8 mouse cellular contexts compared by ENCODE assay signal in genomic region chr7:68085870-68086341, GRCm38 (mm10).
DNase-seq lines count a peak whose midpoint lies in the region; ATAC-seq lines count a peak whose summit lies in the region.

No protein-coding gene starts in this region.

- no peaks in the 10 kb centered on the region for H3K9me3 ChIP-seq in megakaryocyte, embryonic 14.5 days
- H3K9me3 ChIP-seq in forebrain, embryonic 11.5 days (ENCODE audit: control insufficient read depth, low read length), result no peaks in the 10 kb centered on the region
- H3K9me3 ChIP-seq in hindbrain, embryonic 14.5 days (ENCODE audit: control insufficient read depth, low read length), result no peaks in the 10 kb centered on the region
- H3K9me3 ChIP-seq in liver, embryonic 15.5 days (replicated peaks), result no peaks in the 10 kb centered on the region

- H3K36me3 ChIP-seq in megakaryocyte, embryonic 14.5 days (replicated peaks; ENCODE audit: low read length), result peaks cover 27% of the 10 kb centered on the region
- H3K36me3 ChIP-seq in forebrain, embryonic 11.5 days (ENCODE audit: control insufficient read depth, insufficient read depth, low read length), result no peaks in the 10 kb centered on the region
- no peaks in the 10 kb centered on the region for H3K36me3 ChIP-seq in hindbrain, embryonic 14.5 days (replicated peaks; ENCODE audit: control insufficient read depth, insufficient read depth)
- no peaks in the 10 kb centered on the region for H3K36me3 ChIP-seq in liver, embryonic 15.5 days (replicated peaks)

- peak overlapping the region; percentile 19; the same call in 1 of the 2 replicates for H3K4me2 ChIP-seq in forebrain, embryonic 11.5 days (ENCODE audit: low read depth, low read length, severe bottlenecking)
- no peak overlapping the region for H3K4me2 ChIP-seq in hindbrain, embryonic 14.5 days (replicated peaks)
- peak overlapping the region; percentile 46 for H3K4me2 ChIP-seq in liver, embryonic 15.5 days

- H3K4me3 ChIP-seq in megakaryocyte, embryonic 14.5 days (replicated peaks), result peak overlapping the region; percentile 68
- H3K4me3 ChIP-seq in forebrain, embryonic 11.5 days (ENCODE audit: low read depth, low read length), result no peak overlapping the region
- H3K4me3 ChIP-seq in hindbrain, embryonic 14.5 days (replicated peaks; ENCODE audit: low read length), result no peak overlapping the region
- H3K4me3 ChIP-seq in liver, embryonic 15.5 days (replicated peaks), result no peak overlapping the region

- H3K27ac ChIP-seq in forebrain, embryonic 11.5 days (ENCODE audit: low read depth, low read length), result peak overlapping the region; percentile 90
- peak overlapping the region; percentile 86 for H3K27ac ChIP-seq in hindbrain, embryonic 14.5 days
- H3K27ac ChIP-seq in liver, embryonic 15.5 days (replicated peaks), result peak overlapping the region; percentile 67; the same call in 1 of the 2 replicates

- 24% methylated on average over 4 of the region's 4 CpGs for WGBS in forebrain, embryonic 11.5 days
- WGBS in hindbrain, embryonic 14.5 days, result 14% methylated on average over 4 of the region's 4 CpGs
- 40% methylated on average over 4 of the region's 4 CpGs for whole genome bisulfite sequencing in liver, embryonic 15.5 days (ENCODE audit: insufficient replicate concordance)

- H3K9ac ChIP-seq in forebrain, embryonic 11.5 days (ENCODE audit: low read length), result peak overlapping the region; percentile 9; the same call in 1 of the 2 replicates
- H3K9ac ChIP-seq in hindbrain, embryonic 14.5 days, result peak overlapping the region; percentile 20; the same call in 1 of the 2 replicates
- no peak overlapping the region for H3K9ac ChIP-seq in liver, embryonic 15.5 days

- DNase-seq in forebrain, embryonic 11.5 days (ENCODE audit: low spot score), result no peak
- DNase-seq in hindbrain, embryonic 14.5 days (ENCODE audit: low spot score), result no peak
- peak; percentile 59 for DNase-seq in retina, postnatal 1 day
- no peak for DNase-seq in layer of hippocampus, adult 11-12 months (ENCODE audit: low spot score)
- no peak for DNase-seq in thymus, postnatal 36 days

- ATAC-seq in megakaryocyte, adult 5-6 weeks (ENCODE audit: poor library complexity, severe bottlenecking), result no peak
- peak; percentile 43; the same call in 1 of the 2 replicates for ATAC-seq in forebrain, embryonic 11.5 days (replicated peaks; ENCODE audit: low FRiP score)
- ATAC-seq in hindbrain, embryonic 14.5 days (ENCODE audit: low FRiP score), result peak; percentile 38; the same call in 1 of the 2 replicates
- ATAC-seq in liver, embryonic 15.5 days (ENCODE audit: insufficient read depth), result peak; percentile 55

- no peaks in the 10 kb centered on the region for H3K27me3 ChIP-seq in megakaryocyte, embryonic 14.5 days (replicated peaks)
- no peaks in the 10 kb centered on the region for H3K27me3 ChIP-seq in forebrain, embryonic 11.5 days (ENCODE audit: control insufficient read depth, insufficient read depth, low read length)
- H3K27me3 ChIP-seq in hindbrain, embryonic 14.5 days (ENCODE audit: control insufficient read depth, insufficient read depth, low read length), result no peaks in the 10 kb centered on the region
- peaks cover 14% of the 10 kb centered on the region for H3K27me3 ChIP-seq in liver, embryonic 15.5 days

- H3K4me1 ChIP-seq in megakaryocyte, embryonic 14.5 days, result peaks cover 84% of the 10 kb centered on the region
- H3K4me1 ChIP-seq in forebrain, embryonic 11.5 days (replicated peaks; ENCODE audit: control insufficient read depth, insufficient read depth, low read length), result peaks cover 15% of the 10 kb centered on the region
- H3K4me1 ChIP-seq in hindbrain, embryonic 14.5 days (replicated peaks; ENCODE audit: control insufficient read depth, insufficient read depth, low read length), result peaks cover 37% of the 10 kb centered on the region
- H3K4me1 ChIP-seq in liver, embryonic 15.5 days (replicated peaks), result peaks cover 56% of the 10 kb centered on the region
